Mouse (Mus musculus) CD8-positive naive resting alpha-beta T cell, adult 2 months (primary cell): ENCODE data around the gene Gzmb.
A peak's percentile ranks its signal among the peaks of the same experiment; 100 is the strongest.
"Not testable (repeated sequence)": the region's sequence is repeated elsewhere in the genome, so short reads cannot be mapped to it uniquely, and the experiment has no call there.

Experiments used
- DNase-seq, 2 experiments: peaks; one replicate each; pipeline ENCODE4 v3.0.0; 2022; ENCODE audit warnings: low read depth in 2 of 2, low spot score in 2 of 2

The Gzmb gene

DNA sequence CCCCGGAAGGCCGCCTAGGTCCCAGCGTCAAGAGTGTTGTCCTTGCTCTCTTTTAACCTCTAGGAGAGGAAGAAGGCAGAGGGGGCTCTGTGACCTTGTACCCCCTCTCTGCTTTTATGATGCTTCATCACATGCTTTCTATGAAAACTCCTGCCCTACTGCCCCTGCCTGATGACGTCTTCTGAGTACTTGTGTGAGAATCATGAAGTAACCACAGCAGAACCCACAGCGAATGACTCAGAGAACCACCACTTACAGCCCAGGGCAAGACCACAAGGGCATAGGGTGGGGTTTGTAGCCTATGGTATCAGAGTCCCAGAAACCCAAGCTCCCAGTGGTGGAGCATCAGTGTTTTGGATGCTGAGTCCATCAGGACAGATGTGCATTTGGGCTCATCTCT is at the start of gene Gzmb:
TSS of gene Gzmb (minus strand) at position 108 of the 400 bp plus-strand sequence.
- peak; percentile 18 to 41 for DNase-seq

DNA sequence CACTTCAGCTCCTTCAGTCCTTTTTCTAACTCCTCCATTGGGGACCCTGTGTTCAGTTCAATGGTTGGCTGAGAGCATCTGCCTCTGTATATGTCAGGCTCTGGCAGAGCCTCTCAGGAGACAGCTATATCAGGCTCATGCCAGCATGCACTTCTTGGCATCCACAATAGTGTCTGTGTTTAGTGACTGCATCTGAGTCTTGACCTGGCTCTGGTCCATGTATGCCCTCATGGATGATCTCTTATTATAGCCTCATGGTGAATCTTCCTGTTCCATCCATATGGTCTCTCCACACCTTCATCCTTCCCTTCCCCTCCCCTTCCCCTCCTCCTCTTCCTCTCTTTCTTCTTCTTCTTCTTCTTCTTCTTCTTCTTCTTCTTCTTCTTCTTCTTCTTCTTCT is 49.7 kb upstream of the Gzmb start:
- not testable (repeated sequence) for DNase-seq

DNA sequence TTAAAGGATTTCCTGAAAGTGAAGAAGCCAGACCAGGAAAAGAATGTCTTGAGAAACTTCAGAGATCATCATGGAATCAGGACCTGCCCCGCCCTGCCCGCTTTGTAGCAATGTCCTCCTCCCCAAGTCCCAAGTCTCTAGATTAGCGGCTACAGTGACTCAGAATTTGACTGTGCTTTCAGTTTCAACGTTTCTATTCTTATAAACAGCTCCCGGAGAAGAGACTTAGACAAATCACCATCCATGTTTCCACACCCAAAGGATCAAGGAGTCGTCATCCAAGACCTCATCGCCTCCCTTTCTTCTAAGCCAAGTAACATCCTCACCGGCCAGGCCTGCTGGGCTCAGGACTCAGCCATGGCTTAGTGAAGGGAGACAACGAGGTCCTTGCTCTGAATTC is 48.2 kb upstream of the Gzmb start:
- no peak for DNase-seq

- peak; percentile 41 to 71 for DNase-seq
These were observed 42.1 kb upstream of the Gzmb start for GRCm38 (mm10) chr14:56304149-56304548.

- no peak for DNase-seq
These were observed 41.5 kb upstream of the Gzmb start for GRCm38 (mm10) chr14:56303506-56304025.

DNA sequence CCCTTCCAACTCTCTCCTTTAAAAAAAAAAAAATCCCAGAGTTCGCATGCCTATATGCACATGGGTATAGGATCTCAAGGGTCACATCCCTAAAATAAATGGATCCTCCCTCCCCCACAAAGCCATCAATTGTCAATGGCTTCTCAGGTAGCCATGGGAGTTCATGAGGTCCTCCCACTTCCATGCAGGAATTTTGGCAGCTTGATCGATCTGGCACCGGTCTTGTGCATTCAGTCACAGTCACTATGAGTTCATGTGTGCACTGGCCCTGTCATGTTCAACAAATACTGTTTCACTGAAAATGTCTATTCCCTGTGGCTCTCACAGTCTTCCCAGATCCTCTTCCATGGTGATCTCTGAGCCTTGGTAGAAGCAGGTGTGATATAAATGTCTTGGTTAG is 40.0 kb upstream of the Gzmb start:
- no peak for DNase-seq

DNA sequence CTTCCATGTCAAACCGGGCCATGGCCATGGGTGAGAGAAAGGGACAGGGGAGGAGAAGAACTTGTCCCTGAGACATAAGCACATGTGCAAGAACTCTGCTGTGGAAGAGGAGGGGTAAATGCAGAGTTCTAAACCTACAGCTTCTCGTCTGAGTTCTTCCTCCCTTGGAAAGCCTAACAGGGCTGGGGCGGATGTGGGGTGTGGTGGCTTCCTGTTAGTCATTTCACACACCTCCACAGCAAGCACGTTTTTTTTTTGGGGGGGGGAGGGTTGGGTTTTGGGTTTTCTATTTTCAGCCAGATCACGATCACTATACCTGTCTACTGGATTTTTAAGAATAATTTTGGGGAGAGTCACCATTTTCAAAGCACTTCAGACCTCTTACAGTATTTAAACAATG is 34.7 kb upstream of the Gzmb start:
- peak; percentile 53 to 61 for DNase-seq

- DNase-seq = peak; percentile 40 to 41
These were observed 34.0 kb upstream of the Gzmb start for GRCm38 (mm10) chr14:56296106-56296505.

- DNase-seq = no peak
These were observed 31.1 kb upstream of the Gzmb start for GRCm38 (mm10) chr14:56293146-56293545.

GRCm38 (mm10) chr14:56288651-56289050 is 26.6 kb upstream of the Gzmb start:
- no peak for DNase-seq

DNA sequence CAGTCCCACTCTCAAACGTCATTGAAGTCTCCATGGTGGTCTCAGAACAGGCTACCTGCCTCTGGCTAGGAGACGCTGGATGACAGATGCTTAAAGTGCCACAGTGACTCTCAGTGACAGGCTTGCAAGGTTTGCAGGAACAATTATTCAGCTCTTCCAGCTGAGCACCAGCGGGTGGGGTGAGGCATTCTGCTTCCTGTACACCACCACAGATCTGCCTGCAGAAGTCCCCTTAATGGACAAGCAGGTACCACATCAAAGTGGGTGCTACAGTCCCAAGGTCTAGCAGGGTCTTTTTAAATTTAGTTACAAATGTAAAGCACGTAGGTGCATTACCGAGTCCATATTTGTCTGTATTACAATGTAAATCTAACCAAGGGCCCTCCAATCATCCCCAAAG is 25.7 kb upstream of the Gzmb start:
- DNase-seq = no peak

GRCm38 (mm10) chr14:56284356-56285325 is 22.6 kb upstream of the Gzmb start:
- DNase-seq = peak in 1 of 2 experiments; percentile 18

DNA sequence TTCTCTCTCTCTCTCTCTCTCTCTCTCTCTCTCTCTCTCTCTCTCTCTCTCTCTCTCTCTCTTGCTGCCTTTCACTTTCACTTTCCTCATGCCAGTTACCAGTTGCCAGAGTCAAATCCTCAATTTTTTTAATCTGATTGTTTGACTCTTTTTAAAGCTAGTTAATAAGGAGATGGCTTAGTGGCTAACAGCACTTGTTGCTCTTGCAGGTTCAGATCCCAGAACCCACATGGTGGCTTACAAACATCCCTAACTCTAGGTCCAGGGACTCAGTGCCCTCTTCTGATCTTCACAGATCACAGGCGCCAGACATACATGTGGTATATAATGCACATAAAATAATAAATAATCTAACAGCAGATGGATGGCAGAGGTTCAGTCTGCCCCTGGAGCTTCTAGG is 21.8 kb upstream of the Gzmb start:
- DNase-seq = no peak

- no peak for DNase-seq
These were observed 19.0 kb upstream of the Gzmb start for GRCm38 (mm10) chr14:56281090-56281489.

DNA sequence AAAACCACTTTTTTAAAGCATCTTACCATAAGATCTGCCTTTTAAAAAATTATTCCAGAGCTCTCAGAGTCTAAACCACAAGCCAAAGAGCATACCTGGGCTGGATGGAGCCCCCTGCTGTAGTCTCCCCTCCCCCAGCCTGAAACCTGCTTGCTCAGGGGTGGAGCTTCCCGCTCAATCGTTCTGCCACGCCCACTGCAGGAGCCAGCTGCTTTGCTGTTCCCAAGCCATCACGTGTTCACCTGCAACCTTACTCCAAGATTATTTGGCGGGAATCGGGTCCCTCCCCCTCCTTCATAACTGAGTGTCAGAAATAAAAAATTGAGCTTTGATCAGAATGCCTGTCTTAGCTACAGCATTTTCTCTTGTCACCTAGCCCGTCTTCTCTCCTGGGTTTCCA is 16.6 kb upstream of the Gzmb start:
- DNase-seq = not testable (repeated sequence)

DNA sequence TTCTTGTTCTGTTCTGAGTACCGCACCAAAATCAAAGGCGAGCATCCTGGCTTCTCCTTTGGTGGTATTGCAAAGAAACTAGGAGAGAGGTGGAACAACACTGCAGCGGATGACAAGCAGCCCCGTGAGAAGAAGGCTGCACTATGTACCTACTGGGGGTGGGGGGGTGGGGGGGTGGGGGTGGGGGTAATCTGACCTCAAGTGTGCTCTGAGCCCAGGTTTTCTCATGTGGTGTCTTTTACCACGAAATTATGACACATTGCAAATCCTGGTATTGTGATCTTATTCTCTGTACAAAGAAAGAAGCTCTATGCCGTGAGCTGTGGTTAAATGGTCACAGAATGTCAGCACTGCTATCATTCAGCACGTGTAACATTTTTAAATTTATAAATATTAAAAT is 14.0 kb upstream of the Gzmb start:
- DNase-seq = not testable (repeated sequence)

DNA sequence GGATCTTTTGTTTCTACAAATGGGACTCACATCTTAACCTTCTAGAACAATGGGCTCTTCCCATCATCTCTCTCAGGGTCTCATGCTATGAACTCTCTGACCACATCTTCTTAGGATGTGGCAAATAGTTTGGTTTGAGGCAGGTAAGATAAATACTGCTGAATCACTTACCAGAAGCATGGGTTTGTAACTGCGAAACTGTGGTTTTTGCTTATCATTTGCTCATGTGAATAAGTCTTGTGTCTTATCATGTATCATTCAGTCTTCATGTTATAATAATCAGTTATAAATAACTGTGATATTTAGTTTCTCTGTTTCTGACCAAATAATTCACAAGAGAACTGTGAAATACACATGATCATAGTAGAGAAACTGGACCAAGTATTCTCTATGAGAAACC is 4.0 kb upstream of the Gzmb start:
- DNase-seq = no peak

GRCm38 (mm10) chr14:56240409-56240808 is 21.7 kb downstream of the Gzmb start:
- peak in 1 of 2 experiments; percentile 16 for DNase-seq

DNA sequence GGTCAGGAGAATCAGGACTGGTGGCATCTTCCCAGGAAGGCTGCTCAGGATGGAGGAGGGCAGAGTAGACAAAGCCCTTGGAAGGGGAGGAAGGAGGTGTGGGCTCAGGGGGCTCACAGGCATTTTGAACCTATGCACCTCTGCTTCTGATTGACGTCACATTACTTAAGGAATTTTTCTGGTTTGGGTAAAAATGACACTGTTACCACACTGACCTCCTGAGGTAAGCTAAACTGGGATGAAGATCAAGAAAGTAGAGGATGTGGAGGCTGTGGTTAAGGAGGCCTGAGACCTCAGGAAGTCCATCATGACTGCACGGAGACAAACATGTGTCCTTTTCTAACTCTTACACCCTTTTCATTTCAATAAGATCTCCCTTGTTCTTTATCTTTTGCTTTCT is 27.5 kb downstream of the Gzmb start, which contains the start of gene Gzmc:
TSS of gene Gzmc (minus strand) at position 101 of the 400 bp plus-strand sequence.
- DNase-seq = no peak

- DNase-seq = no peak
These were observed 50.7 kb downstream of the Gzmb start, which contains the start of gene Gzmf for GRCm38 (mm10) chr14:56211317-56211716. Gene Gzmf, minus strand, starts transcription at chr14:56211417.
